Mouse (Mus musculus) ES-E14 (cell line): ENCODE data around the gene Kremen1.

Experiments
- CHD2 ChIP-seq: IDR thresholded peaks from 2 replicates; pipeline ENCODE4 v1.6.1; 2014; ENCODE audit warnings: mild to moderate bottlenecking, low read depth, low read length, inconsistent platforms
- HCFC1 ChIP-seq: IDR thresholded peaks from 2 replicates; pipeline ENCODE4 v1.6.1; 2012; ENCODE audit warnings: low read length, inconsistent platforms, borderline replicate concordance; ENCODE audit not compliant: insufficient read depth
- MAFK ChIP-seq: IDR thresholded peaks from 2 replicates; pipeline ENCODE4 v1.6.1; 2014; ENCODE audit warnings: mild to moderate bottlenecking, low read depth, low read length, inconsistent platforms; ENCODE audit not compliant: insufficient read depth
- ZC3H11A ChIP-seq: IDR thresholded peaks from 2 replicates; pipeline ENCODE4 v1.6.1; 2012; ENCODE audit warnings: low read depth, mild to moderate bottlenecking, inconsistent platforms, low read length, borderline replicate concordance
- ZNF384 ChIP-seq: IDR thresholded peaks from 2 replicates; pipeline ENCODE4 v1.6.1; 2012; ENCODE audit warnings: low read depth, low read length, inconsistent platforms

DNA sequence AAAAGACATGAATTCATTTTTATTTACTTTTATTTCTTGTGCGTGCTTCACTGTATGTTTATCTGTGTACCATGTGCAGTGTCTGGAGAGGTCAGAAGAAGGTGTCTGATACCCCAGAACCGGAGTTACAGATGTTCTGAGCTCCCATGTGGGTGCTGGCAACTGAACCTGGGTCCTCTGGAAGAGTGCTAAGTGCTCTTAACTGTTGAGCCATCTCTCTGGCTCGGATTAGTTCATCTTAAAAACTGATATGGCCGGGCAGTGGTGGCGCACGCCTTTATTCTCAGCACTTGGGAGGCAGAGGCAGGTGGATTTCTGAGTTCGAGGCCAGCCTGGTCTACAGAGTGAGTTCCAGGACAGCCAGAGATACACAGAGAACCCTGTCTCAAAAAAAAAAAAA, 18.1 kb downstream of the Kremen1 start:
- no peak for TF ChIP-seq CHD2
- TF ChIP-seq HCFC1, result no peak
- TF ChIP-seq MAFK, result no peak
- no peak for TF ChIP-seq ZC3H11A
- no peak for TF ChIP-seq ZNF384
